Mouse (Mus musculus): ENCODE data around the gene Ndufaf1.
"Not testable (repeated sequence)": the region's sequence is repeated elsewhere in the genome, so short reads cannot be mapped to it uniquely, and the experiment has no call there.

The Ndufaf1 gene

DNA sequence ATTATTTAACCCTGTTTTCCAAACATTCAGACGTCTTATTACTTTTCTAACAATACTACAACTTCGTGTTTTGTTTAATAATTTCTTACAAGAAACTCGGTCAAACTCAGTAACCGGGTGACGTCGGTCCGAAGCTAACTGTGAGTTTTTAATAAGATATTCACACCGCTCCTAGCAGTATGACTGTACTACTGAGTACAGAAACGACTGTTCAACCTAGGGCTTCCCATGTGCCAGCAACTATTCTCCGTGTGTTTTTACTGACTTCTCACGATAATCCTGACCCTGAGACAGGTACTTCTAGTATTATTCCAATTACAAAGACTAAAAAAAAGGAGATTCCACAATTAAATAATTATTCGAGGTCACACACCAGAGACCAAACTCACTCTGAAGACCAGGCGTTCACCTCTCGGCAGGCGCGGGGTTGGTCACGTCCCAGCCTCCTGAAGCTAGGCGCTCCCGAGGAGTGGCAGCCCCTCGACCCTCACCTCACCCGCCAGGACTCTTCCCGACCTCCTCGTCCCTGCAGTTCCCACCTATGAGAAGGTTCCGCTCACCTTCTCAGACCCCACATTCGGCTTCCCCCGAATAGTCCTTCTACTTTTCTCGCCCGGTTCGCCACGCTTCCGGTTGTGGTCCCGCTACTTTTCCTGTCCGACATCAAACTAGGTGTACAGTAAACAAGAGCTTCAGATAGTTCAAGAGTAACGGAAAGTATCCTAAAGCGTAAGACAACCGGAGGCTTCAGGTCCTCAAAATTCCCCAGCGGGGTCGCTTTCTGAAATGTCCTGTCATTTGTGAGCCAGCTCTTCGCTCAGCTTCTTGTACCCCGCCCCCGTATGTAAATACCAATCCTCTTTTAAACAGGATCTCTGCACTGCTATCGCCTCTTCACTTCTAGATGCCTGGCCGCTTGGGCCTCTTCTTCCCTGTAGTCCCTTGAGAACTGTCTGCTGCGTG, at the start of gene Ndufaf1:
TSS of gene Ndufaf1 (minus strand) at position 608 of the 963 bp plus-strand sequence.
- DNase-seq (ENCODE audit: low spot score): peak; percentile 80

DNA sequence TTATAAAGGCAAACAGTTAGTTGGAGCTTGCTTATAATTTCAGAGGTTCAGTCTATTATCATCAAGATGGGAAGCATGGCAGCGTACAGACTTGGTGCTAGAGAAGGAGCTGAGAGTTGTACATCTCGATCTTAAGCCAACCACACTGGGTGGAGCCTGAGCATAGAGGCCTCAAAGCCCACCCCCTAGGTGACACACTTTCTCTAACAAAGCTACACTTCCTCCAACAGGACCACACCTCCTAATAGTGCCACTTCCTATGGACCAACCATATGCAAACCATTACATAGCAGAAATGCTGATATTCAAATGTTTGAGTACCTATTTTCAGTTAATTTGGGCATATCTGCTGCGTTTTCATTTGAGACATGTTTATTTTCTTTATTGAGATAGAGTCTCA, 47.4 kb upstream of the Ndufaf1 start:
- DNase-seq (ENCODE audit: low spot score): no peak

DNA sequence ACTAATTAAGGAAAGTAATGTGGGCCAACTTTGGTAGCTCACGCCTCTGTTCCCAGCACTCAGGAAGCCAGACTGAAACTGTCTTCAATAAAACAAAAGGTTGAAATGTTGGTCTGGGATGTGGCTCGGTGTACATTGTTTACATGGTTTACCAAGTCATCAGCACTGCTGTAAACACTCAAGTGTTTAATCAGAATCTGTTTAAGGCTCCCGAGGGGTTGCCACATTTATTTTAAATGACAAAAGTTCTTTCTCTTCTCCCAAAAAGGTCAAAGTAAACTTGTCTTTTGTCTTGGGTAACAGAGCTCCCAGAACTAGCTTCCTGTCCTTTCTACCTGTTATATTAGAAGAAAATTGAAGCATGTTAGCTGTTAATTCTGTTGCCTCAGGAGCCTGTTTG, 45.0 kb upstream of the Ndufaf1 start:
- no peak for DNase-seq (ENCODE audit: low spot score)

DNA sequence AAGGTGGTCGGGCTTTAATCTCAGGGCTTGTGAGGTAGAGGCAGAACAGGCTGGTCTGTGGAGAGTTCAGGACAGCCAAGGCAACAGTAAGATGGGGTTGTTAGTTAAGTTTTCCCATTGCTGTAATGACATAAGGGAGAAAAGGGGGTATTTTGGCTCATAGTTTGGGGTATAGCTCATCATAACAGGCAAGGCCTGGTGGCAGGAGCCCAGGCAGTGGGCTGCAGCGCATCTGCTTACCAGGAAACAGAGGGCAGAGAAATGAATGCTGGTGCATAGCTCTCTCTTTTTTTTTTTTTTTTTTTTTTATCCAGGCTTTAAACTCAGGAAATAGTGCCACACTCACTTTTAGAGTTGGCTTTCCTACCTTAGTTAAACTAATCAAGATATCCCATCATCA, 40.5 kb upstream of the Ndufaf1 start:
- DNase-seq (ENCODE audit: low spot score): no peak

DNA sequence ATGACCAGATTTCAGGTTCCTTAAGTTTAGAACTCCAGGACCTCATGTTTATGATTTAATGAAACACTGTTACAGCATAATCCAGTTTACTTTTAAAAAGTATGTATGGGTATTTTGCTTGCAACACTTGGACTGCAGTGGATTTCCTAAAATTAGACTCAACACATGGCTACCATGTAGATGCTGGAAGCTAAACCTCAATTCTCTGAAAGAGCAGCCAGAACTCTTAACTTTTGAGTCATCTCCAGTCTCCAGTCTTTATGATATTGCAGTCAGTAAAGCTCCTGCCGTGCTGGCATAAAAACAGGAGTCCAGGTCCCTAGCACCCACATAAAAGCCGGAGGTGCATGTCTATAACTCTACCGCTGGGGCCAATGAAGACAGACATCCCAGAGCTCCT, 37.3 kb upstream of the Ndufaf1 start:
- DNase-seq (ENCODE audit: low spot score): no peak

DNA sequence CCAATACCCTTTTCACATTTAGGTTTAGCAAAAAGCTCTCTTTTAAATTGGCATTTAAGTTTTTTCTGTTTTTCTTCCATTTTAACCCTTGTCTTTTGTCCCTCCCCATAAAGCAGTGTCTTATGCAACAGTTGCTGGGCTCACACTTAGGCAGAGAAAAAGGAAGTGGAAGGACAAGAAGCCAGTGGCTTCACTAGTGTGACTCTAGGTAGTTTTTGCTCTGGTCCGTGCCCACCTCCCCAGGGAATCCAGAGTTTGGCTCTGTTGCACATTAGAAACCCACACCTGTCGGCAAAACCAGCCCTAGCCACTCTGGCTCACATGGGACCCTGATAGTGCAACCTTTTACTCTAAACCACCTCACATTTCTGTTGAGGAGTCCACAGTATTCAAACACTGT, 35.8 kb upstream of the Ndufaf1 start:
- no peak for DNase-seq (ENCODE audit: low spot score)

DNA sequence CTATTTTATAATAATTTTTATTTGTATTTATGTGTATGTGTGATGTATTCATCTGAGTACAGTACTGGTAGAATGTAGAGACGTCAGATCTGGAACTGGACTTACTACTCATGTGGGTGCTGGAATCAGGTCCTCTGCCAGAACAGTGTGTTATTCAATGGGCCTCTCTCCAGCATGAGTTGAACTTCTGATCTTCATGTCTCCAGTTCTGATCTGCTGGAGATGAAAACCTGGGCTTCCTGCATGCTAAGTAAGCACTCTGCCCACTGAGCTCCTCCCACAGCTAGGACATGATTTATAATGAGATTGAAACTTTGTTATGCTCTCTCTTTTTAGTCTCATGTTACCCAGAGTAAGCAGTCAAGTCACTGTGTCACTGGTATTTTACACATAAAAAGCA, 33.5 kb upstream of the Ndufaf1 start:
- DNase-seq (ENCODE audit: low spot score): no peak

DNA sequence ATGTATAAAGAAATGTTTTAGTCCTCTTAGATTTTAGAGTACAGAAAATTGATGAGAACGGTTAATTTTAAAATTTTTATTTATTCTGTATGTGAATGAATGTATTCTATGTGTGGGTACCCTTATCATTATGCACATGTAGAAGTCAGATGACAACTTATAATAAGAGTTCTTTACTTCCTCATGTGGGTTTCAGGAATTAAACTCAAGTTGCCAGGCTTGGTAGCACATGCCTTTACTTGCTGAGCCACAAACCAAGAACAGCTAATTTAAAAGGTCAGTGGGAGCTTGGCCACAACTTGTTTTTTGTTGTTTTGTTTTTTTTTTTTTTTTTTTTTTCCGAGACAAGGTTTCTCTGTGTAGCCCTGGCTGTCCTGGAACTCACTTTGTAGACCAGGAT, 32.2 kb upstream of the Ndufaf1 start:
- no peak for DNase-seq (ENCODE audit: low spot score)

DNA sequence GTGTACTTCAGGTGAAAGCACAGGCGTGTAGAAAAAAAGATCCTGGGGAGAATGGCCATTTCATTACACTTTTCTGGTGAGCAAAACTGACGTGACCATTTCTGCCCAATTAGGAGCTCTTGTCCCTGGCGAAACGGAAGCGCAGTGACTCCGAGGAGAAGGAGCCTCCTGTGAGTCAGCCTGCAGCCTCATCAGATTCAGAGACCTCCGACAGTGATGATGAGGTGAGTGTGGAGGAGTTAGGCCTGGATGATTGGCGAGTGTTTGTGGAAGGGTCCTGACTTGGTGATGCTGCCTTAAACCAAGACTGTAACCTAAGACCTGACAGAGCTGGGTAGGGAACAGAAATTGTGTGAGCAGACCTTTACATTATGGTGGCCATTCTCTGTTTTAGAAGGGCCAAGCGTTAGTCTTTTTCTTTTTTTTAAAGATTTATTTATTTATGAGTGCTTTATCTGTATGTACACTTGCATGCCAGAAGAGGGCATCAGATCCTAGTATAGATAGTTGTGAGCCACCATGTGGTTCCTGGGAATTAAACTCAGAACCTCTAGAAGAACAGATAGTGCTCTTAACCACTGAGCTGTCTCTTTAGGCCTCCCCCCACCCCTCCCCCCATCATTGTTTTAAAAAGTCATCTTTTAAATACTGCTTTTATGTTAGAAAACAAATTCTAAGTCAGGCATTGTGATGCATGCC, 29.5 kb upstream of the Ndufaf1 start:
- no peak for DNase-seq (ENCODE audit: low spot score)

DNA sequence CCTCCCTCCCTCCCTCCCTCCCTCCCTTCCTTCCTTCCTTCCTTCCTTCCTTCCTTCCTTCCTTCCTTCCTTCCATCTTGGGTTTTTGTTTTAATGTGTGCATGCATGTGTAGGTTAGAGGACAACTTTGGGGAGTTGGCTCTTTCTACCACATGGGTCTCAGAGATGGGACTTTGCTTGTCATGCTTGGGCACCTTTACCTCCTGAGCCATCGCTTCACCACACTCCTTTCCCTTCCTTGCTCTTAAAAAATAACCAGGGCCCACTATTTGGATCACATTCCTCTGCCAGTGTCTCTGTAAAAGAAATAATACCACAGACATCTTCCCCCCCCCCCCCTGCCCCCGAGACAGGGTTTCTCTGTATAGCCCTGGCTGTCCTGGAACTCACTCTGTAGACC, 21.1 kb upstream of the Ndufaf1 start:
- DNase-seq (ENCODE audit: low spot score): no peak

DNA sequence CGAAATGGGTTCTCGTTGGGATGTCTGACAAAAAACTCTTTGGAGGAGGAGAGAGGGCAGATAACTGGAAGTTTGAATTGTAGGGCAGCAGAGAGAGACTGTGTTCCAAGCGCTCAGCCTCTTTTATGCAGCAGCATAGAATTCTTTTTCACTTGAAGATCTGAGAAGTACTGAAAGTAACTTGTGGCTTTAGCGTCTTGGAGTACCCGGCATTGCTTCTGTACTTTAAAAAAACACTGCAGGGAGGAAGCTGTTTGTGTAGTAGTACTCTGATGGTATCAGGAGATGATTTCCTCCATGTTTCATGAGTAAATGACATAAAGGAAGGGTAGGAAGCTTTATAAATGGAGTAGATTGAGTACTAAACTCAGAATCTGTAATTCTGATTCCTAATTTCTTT, 13.2 kb upstream of the Ndufaf1 start:
- DNase-seq (ENCODE audit: low spot score): no peak

DNA sequence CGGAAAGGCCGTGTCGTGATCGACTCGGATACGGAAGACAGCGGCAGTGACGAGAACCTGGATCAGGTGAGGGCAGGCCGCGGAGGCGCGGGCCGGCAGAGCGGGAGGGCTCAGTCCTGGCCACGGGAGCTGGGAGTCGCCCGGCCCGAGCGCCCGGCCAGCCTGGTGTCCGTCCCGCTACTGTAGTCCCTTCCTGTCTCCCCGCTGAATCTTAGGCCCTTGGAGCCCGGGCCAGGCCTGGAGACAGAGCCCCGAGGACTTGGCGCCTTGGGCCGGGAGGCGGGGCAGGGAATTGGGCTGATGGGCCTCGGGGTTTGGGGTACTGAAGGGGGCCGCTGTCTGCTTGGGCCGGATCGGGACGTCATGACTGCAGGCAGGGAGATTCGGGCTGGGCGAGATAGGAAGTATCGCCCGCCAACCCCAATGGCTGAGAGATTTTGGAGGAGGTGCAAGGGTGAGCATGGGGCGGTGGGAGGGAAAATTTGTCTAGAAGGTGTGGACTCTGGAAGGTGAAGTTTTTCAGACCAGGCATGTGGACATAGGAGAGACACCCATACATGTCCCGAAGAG, 12.7 kb upstream of the Ndufaf1 start:
- no peak for DNase-seq (ENCODE audit: low spot score)

DNA sequence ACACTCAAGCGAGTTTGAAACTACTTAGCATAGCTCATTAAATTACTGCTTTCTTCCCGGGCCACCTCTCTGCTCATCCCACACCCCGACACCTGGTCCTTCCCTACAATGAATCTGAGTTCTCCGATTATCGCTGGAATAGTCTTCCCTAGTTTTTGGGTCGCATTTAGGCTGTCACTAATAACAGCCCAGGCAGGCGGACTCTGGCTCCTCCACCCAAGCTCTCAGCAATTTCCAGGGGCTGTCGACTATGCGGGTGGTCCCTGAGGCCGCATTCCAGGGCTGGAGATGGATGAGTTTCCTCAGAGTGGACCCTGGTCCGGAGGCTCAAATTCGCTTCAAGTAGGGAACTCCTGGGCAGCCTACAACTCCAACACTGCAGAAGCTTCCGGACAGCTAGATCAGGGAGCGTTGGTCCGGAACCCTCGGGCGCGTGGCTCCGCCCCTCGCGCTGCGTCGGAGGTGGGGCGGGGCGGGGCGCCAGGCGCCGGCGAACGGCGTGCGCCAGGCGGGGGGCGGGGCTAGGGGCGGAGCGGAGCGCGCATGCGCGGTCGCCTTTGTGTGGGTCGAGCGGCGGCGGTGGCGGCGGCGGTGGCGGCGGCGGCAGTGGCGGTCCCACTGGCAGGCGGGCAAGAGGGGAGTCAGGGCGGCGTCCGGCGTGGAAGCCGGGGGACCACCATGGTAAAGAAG, 12.0 kb upstream of the Ndufaf1 start, which contains the start of gene Rtf1:
TSS of gene Rtf1 (plus strand) at position 544 of the 690 bp plus-strand sequence.
- peak; percentile 98 for DNase-seq (ENCODE audit: low spot score)

DNA sequence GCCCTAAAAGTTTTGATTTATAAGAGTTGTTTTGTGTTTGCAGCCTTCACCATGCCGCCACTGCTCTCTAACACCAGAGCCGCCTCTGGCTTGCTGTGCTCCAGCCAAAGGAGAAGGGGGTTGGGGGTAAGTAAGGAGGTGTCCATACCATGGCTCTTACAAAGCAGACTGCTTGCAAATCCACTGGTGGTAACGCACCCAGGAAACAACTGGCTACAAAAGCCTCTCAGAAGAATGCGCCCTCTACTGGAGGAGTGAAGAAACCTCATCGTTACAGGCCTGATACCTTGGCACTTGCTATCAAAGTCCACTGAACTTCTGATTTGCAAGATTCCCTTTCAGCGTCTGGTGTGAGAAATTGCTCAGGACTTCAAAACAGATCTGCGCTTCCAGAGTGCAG, 6.4 kb upstream of the Ndufaf1 start:
- no peak for DNase-seq (ENCODE audit: low spot score)

DNA sequence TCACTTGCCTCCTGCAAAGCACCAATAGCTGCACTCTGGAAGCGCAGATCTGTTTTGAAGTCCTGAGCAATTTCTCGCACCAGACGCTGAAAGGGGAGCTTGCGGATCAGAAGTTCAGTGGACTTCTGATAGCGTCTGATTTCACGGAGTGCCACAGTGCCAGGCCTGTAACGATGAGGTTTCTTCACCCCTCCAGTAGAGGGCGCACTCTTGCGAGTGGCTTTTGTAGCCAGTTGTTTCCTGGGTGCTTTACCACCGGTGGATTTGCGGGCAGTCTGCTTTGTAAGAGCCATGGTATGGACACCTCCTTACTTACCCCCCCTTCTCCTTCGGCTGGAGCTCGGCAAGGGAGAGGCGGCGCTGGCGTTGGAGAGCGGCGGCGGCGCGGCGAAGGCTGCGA, 3.1 kb upstream of the Ndufaf1 start:
- not testable (repeated sequence) for DNase-seq (ENCODE audit: low spot score)

DNA sequence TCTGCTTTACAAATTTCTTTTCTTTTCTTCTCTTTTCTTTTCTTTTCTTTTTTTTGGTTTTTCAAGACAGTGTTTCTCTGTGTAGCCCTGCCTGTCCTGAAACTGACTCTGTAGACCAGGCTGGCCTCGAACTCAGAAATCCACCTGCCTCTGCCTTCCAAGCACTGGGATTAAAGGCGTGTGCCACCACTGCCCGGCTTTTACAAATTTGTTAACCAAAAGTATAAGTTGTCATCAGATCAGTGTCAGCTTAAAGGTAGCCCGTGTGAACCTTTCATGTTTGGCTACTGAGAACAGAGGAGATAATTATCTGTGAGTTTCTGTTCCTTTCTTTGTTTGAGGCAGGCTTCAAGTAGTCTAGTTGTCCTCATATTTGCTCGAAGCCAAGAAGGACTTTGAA, 18.4 kb downstream of the Ndufaf1 start:
- no peak for DNase-seq (ENCODE audit: low spot score)

DNA sequence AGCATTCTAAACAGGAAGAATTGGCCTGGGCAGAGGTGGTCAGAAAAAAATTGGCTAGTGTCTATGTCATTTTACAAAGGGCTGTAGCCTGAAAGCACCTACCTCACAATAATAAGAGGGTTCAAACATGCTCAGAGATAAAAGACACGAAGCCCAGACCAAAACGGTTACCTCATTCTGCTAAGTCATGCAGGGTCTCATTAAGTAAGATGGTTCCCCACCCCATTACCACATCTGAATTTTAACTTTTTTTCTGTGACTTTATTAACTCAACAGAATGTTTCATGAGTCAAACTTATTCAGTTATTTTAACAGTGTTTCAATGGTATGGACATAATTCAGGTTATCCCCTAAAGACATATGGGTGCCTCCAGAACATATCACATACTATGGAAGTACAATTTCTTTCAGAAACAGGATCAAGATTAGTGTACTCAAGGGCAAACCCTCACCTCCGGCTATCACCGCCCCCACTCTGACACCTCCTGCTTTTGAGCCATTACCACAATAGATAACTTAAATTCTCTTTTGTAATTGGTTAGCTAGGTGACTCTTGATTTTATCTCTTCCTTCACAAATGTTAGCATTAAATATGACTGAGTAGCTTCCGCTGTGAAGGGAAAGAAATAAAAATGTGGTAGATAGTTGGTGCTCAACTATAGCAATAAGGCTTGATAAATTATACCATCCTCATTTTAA, 21.3 kb downstream of the Ndufaf1 start:
- no peak for DNase-seq (ENCODE audit: low spot score)

DNA sequence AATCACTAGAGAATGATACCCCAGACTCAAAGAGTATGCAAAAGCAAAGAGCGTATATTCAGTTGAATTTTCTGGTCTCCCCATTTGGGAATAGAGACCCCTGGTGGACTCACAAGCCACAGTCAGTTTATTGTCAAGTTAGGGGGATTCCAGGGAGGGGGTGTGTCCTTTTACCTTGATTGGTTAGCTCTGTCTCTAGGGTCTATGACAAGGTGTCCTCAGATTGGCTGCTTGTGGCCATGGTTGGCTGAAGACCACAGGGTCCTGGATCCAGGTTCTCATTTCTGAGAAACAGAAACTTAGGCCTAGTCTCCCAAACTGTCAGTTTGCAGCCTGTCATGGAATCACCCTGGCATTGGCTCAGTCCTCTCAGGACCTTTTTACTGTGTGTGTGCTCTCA, 25.8 kb downstream of the Ndufaf1 start:
- DNase-seq (ENCODE audit: low spot score): no peak

DNA sequence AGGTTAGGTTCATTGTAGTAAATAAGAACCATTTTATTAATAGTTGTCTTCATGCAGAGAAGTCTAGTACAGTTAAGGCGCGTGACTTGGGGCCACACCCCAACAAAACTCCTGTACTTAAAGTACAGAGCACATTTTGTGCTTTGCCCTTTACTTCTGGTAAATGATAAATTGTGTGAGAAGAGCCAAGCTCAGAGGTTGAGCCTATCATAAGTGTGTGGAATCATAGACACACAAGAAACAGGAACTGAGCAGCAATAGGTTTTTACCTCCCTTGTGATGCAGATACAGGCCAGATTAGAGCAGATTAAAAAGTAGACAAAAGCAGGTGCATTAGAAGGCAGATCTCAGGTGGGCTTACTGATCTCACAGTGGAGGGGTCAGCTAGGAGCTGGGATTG, 41.3 kb downstream of the Ndufaf1 start:
- DNase-seq (ENCODE audit: low spot score): no peak

DNA sequence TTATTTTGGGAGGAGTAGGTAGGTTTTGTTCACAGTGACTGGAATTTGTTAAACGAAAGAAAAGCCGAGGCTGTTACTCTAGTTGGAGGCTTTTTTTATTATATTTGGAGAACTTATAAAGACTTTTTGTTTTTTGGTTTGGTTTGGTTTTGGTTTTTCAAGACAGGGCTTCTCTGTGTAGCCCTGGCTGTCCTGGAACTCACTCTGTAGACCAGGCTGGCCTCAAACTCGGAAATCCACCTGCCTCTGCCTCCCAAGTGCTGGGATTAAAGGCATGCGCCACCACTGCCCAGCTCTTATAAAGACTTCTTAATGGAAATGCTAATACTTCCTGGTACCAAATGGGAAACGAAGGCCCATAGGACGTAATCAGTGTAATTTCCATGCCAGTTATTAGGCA, 43.6 kb downstream of the Ndufaf1 start:
- DNase-seq (ENCODE audit: low spot score): not testable (repeated sequence)

DNA sequence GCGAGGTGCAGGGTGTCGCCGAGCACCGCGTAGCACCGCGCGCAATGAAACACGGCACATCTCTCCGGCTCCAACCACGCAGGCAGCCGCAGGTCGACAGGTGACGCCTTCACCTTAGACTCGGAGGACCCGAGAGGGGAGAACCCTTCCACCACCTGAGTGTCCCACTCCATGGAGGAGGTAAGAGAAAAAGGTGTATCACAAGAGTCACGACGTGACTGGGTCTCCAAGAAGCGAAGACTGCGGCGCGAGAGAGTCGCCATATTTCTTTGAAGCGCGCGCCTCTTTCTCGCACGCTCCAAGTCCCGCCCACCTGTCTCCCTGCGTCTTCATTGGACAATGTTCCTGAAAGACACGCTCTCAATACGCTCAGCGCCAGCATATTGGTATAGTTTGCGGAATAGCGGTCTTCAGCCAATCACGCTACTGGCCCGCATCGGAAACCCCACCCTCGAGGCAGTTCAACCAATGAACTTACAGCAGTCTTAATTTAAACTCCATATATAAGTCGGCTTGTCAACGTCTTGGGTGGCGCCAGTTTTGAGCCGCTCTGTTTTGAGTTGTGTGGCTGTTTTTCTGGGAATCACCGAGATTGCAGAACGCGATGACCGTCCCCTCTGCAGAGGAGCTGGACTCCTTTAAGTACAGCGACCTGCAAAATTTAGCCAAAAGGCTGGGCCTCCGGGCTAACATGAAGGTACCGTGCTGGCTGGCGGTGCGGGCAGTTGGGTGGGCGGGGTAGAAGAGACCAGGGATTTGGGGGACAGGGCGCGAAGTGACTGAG, 44.2 kb downstream of the Ndufaf1 start, which contains the start of the genes Nusap1 and Oip5:
TSS of gene Nusap1 (plus strand) at position 100 of the 784 bp plus-strand sequence.
TSS of gene Oip5 (minus strand) at position 271 of the 784 bp plus-strand sequence.
- DNase-seq (ENCODE audit: low spot score): peak; percentile 83
